Mouse (Mus musculus) megakaryocyte, adult 5-6 weeks (primary cell): ENCODE measurements at regions not wholly inside any gene's neighbourhood (a gene's known extent, or its start where the extent isn't known, plus 50 kb on each side); places are given as distances from the start of the nearest gene placed in this dataset.

ENCODE experiments used
- ATAC-seq: 2 replicates; pipeline ENCODE4 v1.8.0; 2016; ENCODE audit warnings: mild to moderate bottlenecking, inconsistent platforms; ENCODE audit not compliant: poor library complexity, severe bottlenecking

DNA sequence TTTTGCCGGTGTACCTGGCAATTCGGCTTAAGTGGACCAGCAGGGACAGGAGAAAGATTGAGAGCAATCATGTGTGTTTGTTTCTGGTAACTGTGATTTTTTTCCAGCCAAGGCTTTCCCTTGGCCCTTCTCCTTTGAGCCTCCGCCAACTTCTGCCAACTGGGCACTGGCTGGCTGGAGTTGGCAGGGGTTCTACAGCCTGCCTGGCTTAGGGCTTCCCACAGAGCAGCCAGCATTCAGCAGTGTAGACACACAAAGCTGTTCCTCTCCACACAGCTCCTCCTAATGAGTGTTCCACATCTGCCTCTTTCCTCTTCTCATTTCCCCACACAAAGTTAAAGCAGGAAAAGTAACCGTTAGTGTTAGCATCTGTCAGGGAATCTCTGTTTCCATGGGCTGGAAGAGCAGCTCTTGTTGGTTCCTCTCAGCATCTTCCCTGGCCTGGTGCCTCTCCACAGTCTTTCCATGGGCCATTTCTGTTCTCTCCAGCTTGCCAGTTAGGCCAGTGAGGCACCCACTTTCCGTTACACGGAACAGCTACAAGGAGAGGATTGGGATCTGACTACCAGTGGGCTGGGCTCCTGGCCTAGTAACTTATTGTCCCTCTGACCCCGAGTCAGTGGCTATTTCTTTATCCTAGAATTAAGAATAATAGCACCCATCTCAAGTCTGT lies 68.0 kb upstream of the Rbm24 start:
- no peak for ATAC-seq

DNA sequence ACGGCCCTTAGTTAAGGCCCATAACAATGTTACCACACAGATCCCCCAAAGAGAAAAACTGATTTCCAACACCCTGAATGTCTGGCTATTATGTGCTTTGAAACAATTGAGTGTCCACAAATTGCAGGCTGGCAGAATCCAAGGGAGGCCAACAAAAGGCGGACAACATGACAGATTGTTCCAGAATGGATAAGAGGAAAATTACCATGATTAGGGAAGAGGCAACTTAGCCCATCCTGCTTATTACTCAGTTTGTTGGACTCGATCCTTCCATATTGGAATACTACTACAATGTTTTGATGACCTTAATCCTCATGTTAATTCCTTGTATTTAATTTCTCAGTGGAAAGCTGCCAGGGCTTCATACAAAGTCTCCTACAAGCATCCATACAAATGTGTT lies 62.9 kb upstream of the Rbm24 start:
- no peak for ATAC-seq

DNA sequence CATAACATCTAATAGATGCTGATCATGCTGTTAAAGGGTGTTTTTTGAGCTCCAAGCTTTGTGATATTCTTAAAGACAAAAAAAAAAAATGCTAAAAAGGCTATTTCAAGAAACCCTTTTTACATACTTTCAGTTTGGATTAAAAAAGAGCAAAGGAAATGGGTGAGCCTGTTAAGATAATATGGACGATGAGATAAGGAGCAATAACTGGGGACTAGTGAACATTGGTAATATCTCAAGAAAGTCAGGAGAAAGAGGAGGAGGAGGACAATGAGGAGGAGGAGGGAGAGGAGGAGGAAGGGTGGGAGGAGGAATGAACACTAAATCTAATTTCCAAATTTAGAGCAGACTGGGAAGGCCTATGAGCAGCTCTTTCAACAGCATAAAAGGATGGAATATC lies 62.3 kb upstream of the Rbm24 start:
- ATAC-seq, result no peak

DNA sequence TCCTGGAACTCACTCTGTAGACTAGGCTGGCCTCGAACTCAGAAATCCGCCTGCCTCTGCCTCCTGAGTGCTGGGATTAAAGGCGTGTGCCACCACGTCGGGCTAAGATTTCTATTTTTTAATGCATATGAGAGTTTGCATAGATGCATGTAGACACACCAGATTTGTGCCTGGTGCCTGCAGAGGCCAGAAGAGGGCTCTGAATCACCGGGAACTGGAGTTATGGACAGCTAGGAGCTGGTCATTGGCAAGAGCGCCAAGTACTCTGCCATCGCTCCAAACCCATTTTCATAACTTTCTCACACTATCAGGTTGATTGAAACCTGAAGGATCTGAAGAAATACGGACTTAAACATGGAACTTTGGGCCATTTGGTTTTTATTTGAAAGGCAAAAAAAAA lies 61.2 kb upstream of the Rbm24 start:
- no peak for ATAC-seq

DNA sequence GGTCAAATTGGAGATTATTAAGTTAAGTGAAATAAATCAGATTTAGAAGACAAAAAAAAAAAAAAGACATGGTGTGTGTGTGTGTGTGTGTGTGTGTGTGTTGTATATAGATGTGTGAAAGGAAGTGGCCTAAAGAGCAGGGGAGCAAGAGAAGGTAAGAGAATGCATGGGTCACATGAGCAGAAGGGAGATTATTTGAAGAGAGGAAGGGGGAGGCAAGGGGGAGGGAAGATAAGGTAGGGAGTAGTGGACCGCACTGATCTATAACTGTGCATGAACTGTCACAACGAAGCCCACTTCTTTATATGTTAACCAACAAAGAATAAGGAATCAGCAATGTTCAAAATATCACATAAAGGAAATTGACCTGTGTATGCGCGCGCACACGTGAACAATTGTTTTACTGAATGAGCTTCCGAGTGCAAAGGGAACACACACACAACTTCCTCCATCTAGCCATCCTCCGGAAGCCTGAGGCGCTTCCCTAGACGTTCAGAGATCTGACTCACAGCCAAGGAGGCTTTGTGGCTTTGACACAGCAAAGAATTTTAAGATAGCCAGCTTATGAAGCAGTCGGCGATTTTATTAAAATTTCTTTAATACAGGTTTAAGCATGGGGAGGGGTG lies 57.6 kb upstream of the Rbm24 start:
- ATAC-seq, result peak; percentile 69

DNA sequence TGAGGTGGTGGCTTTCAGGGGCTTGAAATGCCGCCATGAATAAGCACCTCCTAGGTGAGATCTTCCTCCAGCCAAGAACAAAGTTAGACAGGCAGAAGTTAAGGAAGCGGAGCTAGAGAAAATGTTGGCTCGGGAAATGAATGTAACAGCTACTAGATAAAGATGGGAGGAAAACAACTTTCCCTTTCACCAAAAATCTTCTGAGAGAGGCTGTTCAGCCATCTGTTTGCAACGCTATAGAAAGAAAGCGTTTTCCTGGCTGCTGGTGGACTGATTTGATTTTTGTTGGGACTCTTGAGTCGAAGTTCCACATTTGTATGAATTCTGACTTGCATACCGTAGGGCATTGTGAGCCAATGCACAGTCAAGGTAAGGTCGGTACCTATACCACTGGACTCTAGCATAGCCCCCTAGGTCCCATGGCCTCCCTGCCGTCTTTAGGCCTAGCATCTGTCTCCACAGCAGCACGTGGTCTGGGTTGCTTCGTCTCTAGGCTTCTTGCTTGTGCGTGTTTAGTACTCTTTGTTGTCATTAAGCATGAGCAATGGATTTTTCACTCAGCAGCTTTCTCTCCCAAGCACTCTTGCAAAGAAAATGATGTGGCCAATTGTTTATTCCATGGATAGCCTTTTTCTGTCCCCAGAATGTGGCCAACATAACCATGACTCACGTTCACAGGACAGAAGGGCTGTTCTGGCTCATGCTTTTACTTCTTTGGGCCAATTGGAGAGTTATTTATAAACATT lies 54.6 kb upstream of the Rbm24 start:
- no peak for ATAC-seq

DNA sequence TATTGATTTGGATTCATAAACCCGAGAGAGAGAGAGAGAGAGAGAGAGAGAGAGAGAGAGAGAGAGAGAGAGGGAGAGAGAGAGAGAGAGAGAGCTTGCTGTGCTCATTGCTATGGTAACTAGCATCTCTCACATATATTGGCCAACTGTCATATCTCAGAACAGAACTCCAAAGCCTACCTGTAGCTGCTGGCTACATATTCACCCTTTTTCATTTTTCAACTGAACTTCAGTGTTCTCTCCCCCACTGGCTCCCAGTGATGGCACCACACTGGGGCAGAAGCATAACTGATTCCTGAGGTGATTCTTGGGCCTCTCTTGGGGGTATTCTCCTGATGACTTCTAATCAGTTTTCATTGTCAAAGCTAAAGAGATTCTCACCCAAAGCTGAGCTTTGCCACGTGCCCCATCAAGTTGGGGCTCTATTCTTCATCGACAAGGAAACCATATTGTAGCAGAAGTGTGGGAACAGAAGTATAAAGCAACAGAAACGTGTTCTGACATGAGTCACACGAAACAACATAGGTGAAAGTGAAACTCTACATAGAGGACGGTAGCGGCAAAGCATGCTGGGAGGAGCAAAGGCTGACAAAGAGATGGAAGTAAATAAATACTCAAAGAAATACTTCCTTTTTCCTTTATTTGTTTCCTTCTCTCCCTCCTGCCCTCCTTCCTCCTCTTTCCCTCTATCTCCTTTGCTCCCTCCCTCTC lies 53.9 kb upstream of the Rbm24 start:
- ATAC-seq, result no peak

DNA sequence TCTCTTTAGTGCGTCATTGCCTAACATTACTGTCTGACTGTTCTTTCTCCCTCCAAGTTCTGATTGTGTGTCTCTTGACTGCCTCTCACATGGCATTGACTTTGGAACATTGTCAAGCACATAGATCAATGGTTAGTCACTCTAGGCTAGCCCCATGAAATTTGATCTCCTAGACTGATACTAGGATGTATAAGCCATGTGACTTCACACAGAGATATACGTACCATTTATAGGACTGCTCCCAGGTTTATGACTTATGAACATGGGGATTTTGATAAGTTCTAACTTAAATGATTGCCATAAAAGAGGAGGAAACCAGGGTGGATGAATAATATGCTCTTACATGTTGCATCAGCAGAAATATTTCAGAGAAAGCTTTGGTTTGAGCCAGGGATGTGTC lies 52.9 kb upstream of the Rbm24 start:
- no peak for ATAC-seq
